Mouse (Mus musculus): ENCODE measurements around the gene Tns3. TPM values are rescaled to one million over a fixed set of nuclear protein-coding genes. Genes with fewer than 3 reads are reported as not detected.

The Tns3 gene
- polyA plus RNA-seq, 1 experiment from 2014 or later: 18.7 TPM

- no peak overlapping the region for H3K4me3 ChIP-seq (ENCODE audit: low read length)
- peak overlapping the region; percentile 30; the same call in 1 of the 2 replicates for H3K27ac ChIP-seq (ENCODE audit: low read length)
- 0 out of 2 replicates have a peak, but pooled peaks cover 4% of the 10 kb centered on the region for H3K36me3 ChIP-seq (ENCODE audit: control insufficient read depth, insufficient read depth, low read length)
- no peaks in the 10 kb centered on the region for H3K27me3 ChIP-seq (replicated peaks; ENCODE audit: control insufficient read depth, insufficient read depth, low read length)
- H3K9ac ChIP-seq (ENCODE audit: low read depth, low read length): no peak overlapping the region
- H3K4me1 ChIP-seq (ENCODE audit: control insufficient read depth, insufficient read depth, low read length): peaks cover 67% of the 10 kb centered on the region
- no peak overlapping the region for H3K4me2 ChIP-seq (ENCODE audit: low read depth, low read length)
- WGBS: 51% methylated on average over 12 of the region's 12 CpGs
- peak; percentile 21; the same call in 1 of the 2 replicates for ATAC-seq
- H3K9me3 ChIP-seq (ENCODE audit: control insufficient read depth, low read length): no peaks in the 10 kb centered on the region
These were observed 7.6 kb downstream of the Tns3 start for GRCm38 (mm10) chr11:8656448-8657393.

- Histone ChIP-seq H3K27ac (ENCODE audit: low read length) (no peak overlapping the region), H3K27me3 (replicated peaks; ENCODE audit: control insufficient read depth, insufficient read depth, low read length) (no peaks in the 10 kb centered on the region), H3K36me3 (ENCODE audit: control insufficient read depth, insufficient read depth, low read length) (no peaks in the 10 kb centered on the region), H3K4me3 (ENCODE audit: low read length) (no peak overlapping the region), H3K4me2 (ENCODE audit: low read depth, low read length) (no peak overlapping the region), H3K4me1 (ENCODE audit: control insufficient read depth, insufficient read depth, low read length) (peaks cover 52% of the 10 kb centered on the region), H3K9me3 (ENCODE audit: control insufficient read depth, low read length) (no peaks in the 10 kb centered on the region), H3K9ac (ENCODE audit: low read depth, low read length) (no peak overlapping the region)
- WGBS: 62% methylated on average over 13 of the region's 13 CpGs
- peak; percentile 46 for ATAC-seq
These were observed 10.5 kb downstream of the Tns3 start for GRCm38 (mm10) chr11:8653800-8654295.

- WGBS: 43% methylated on average over 10 of the region's 10 CpGs
These were observed 11.3 kb downstream of the Tns3 start for GRCm38 (mm10) chr11:8652792-8653645.

GRCm38 (mm10) chr11:8652116-8652714 is 12.1 kb downstream of the Tns3 start:
- no peak for ATAC-seq
- H3K36me3 ChIP-seq (ENCODE audit: control insufficient read depth, insufficient read depth, low read length): no peaks in the 10 kb centered on the region
- H3K9ac ChIP-seq (ENCODE audit: low read depth, low read length): no peak overlapping the region
- H3K4me1 ChIP-seq (ENCODE audit: control insufficient read depth, insufficient read depth, low read length): peaks cover 47% of the 10 kb centered on the region
- no peak overlapping the region; the same call in 1 of the 2 replicates for H3K27ac ChIP-seq (ENCODE audit: low read length)
- no peak overlapping the region for H3K4me2 ChIP-seq (ENCODE audit: low read depth, low read length)
- no peak overlapping the region for H3K4me3 ChIP-seq (ENCODE audit: low read length)
- 79% methylated on average over 10 of the region's 10 CpGs for WGBS
- no peaks in the 10 kb centered on the region for H3K27me3 ChIP-seq (replicated peaks; ENCODE audit: control insufficient read depth, insufficient read depth, low read length)
- no peaks in the 10 kb centered on the region for H3K9me3 ChIP-seq (ENCODE audit: control insufficient read depth, low read length)

More at GRCm38 (mm10) chr11:8652792-8653645, 11.3 kb downstream of the Tns3 start:
- H3K4me1 ChIP-seq (ENCODE audit: control insufficient read depth, insufficient read depth, low read length): peaks cover 48% of the 10 kb centered on the region
- no peak overlapping the region for H3K4me3 ChIP-seq (ENCODE audit: low read length)
- H3K27me3 ChIP-seq (replicated peaks; ENCODE audit: control insufficient read depth, insufficient read depth, low read length): no peaks in the 10 kb centered on the region
- H3K36me3 ChIP-seq (ENCODE audit: control insufficient read depth, insufficient read depth, low read length): no peaks in the 10 kb centered on the region
- H3K27ac ChIP-seq (ENCODE audit: low read length): peak overlapping the region; percentile 11; the same call in 1 of the 2 replicates
- H3K4me2 ChIP-seq (ENCODE audit: low read depth, low read length): no peak overlapping the region
- no peak overlapping the region for H3K9ac ChIP-seq (ENCODE audit: low read depth, low read length)
- no peak for ATAC-seq
- no peaks in the 10 kb centered on the region for H3K9me3 ChIP-seq (ENCODE audit: control insufficient read depth, low read length)

- Histone ChIP-seq H3K9ac (ENCODE audit: low read depth, low read length) (no peak overlapping the region), H3K9me3 (ENCODE audit: control insufficient read depth, low read length) (no peaks in the 10 kb centered on the region), H3K27ac (ENCODE audit: low read length) (no peak overlapping the region; the same call in 1 of the 2 replicates), H3K4me2 (ENCODE audit: low read depth, low read length) (no peak overlapping the region), H3K4me1 (ENCODE audit: control insufficient read depth, insufficient read depth, low read length) (peaks cover 46% of the 10 kb centered on the region), H3K27me3 (replicated peaks; ENCODE audit: control insufficient read depth, insufficient read depth, low read length) (no peaks in the 10 kb centered on the region), H3K4me3 (ENCODE audit: low read length) (no peak overlapping the region), H3K36me3 (ENCODE audit: control insufficient read depth, insufficient read depth, low read length) (peaks cover 3% of the 10 kb centered on the region; the same call in 1 of the 2 replicates)
- WGBS: 85% methylated on average over 10 of the region's 10 CpGs
- no peak for ATAC-seq
These were observed 12.8 kb downstream of the Tns3 start for GRCm38 (mm10) chr11:8651448-8652035.

GRCm38 (mm10) chr11:8645609-8646008 is 18.7 kb downstream of the Tns3 start:
- WGBS: 68% methylated on average over 3 of the region's 3 CpGs

GRCm38 (mm10) chr11:8644272-8644671 is 20.1 kb downstream of the Tns3 start:
- peak; percentile 19; the same call in 1 of the 2 replicates for ATAC-seq
- Histone ChIP-seq H3K27me3 (replicated peaks; ENCODE audit: control insufficient read depth, insufficient read depth, low read length) (no peaks in the 10 kb centered on the region), H3K9ac (ENCODE audit: low read depth, low read length) (no peak overlapping the region), H3K4me1 (ENCODE audit: control insufficient read depth, insufficient read depth, low read length) (peaks cover 37% of the 10 kb centered on the region), H3K4me2 (ENCODE audit: low read depth, low read length) (no peak overlapping the region), H3K9me3 (ENCODE audit: control insufficient read depth, low read length) (no peaks in the 10 kb centered on the region), H3K36me3 (ENCODE audit: control insufficient read depth, insufficient read depth, low read length) (peaks cover 3% of the 10 kb centered on the region; the same call in 1 of the 2 replicates), H3K4me3 (ENCODE audit: low read length) (no peak overlapping the region), H3K27ac (ENCODE audit: low read length) (no peak overlapping the region)
- WGBS: 88% methylated on average over 2 of the region's 2 CpGs

More at GRCm38 (mm10) chr11:8645609-8646008, 18.7 kb downstream of the Tns3 start:
- Histone ChIP-seq H3K4me1 (ENCODE audit: control insufficient read depth, insufficient read depth, low read length) (peaks cover 31% of the 10 kb centered on the region), H3K9ac (ENCODE audit: low read depth, low read length) (no peak overlapping the region), H3K27ac (ENCODE audit: low read length) (no peak overlapping the region), H3K27me3 (replicated peaks; ENCODE audit: control insufficient read depth, insufficient read depth, low read length) (no peaks in the 10 kb centered on the region), H3K36me3 (ENCODE audit: control insufficient read depth, insufficient read depth, low read length) (peaks cover 3% of the 10 kb centered on the region; the same call in 1 of the 2 replicates), H3K4me2 (ENCODE audit: low read depth, low read length) (no peak overlapping the region), H3K4me3 (ENCODE audit: low read length) (no peak overlapping the region), H3K9me3 (ENCODE audit: control insufficient read depth, low read length) (no peaks in the 10 kb centered on the region)
- ATAC-seq: peak; percentile 47

GRCm38 (mm10) chr11:8641634-8642277 is 22.6 kb downstream of the Tns3 start:
- Histone ChIP-seq H3K27me3 (replicated peaks; ENCODE audit: control insufficient read depth, insufficient read depth, low read length) (no peaks in the 10 kb centered on the region), H3K27ac (ENCODE audit: low read length) (no peak overlapping the region), H3K9ac (ENCODE audit: low read depth, low read length) (no peak overlapping the region), H3K4me1 (ENCODE audit: control insufficient read depth, insufficient read depth, low read length) (peaks cover 44% of the 10 kb centered on the region), H3K36me3 (ENCODE audit: control insufficient read depth, insufficient read depth, low read length) (peaks cover 1% of the 10 kb centered on the region; the same call in 1 of the 2 replicates), H3K9me3 (ENCODE audit: control insufficient read depth, low read length) (no peaks in the 10 kb centered on the region), H3K4me2 (ENCODE audit: low read depth, low read length) (no peak overlapping the region), H3K4me3 (ENCODE audit: low read length) (no peak overlapping the region)
- WGBS: 31% methylated on average over 10 of the region's 10 CpGs
- no peak for ATAC-seq
